Mouse (Mus musculus) limb, embryonic 11.5 days (tissue): Measurements from ENCODE around the gene Gm3543. TPM values are rescaled to one million over a fixed set of nuclear protein-coding genes. Genes with fewer than 3 reads are reported as not detected.
"Not testable (repeated sequence)": the region's sequence is repeated elsewhere in the genome, so short reads cannot be mapped to it uniquely, and the experiment has no call there.

Experiments used
- ATAC-seq: fragments of 200-750 bp; cut with Nextera tagmentation; 2 replicates; pipeline ENCODE4 v1.8.0; 2017; ENCODE audit warnings: low read depth; ENCODE audit not compliant: insufficient number of reproducible peaks, low FRiP score, low TSS enrichment
- DNase-seq: peaks from one replicate; pipeline ENCODE4 v3.0.0-alpha.2; 2015; ENCODE audit warnings: low spot score
- H3K27ac ChIP-seq: fragments of 300-500 bp; sonication (generic); replicated peaks from 2 replicates; pipeline ENCODE4 v1.5.1; 2014; ENCODE audit warnings: low read depth, mild to moderate bottlenecking, low read length
- H3K27me3 ChIP-seq: fragments of 300-500 bp; sonication (generic); 2 replicates; pipeline ENCODE4 v1.6.1; 2014; ENCODE audit warnings: mild to moderate bottlenecking, low read length, mixed read lengths; ENCODE audit not compliant: control insufficient read depth, insufficient read depth
- H3K36me3 ChIP-seq: fragments of 300-500 bp; sonication (generic); 2 replicates; pipeline ENCODE4 v1.6.1; 2014; ENCODE audit warnings: mild to moderate bottlenecking, low read length, moderate library complexity, mixed read lengths; ENCODE audit not compliant: control insufficient read depth, insufficient read depth
- H3K4me1 ChIP-seq: fragments of 300-500 bp; sonication (generic); 2 replicates; pipeline ENCODE4 v1.6.1; 2014; ENCODE audit warnings: low read length, mixed read lengths; ENCODE audit not compliant: control insufficient read depth, insufficient read depth
- H3K4me2 ChIP-seq: fragments of 300-500 bp; sonication (generic); 2 replicates; pipeline ENCODE4 v1.6.1; 2014; ENCODE audit warnings: low read depth, mild to moderate bottlenecking, moderate library complexity; ENCODE audit not compliant: severe bottlenecking
- H3K4me3 ChIP-seq: fragments of 300-500 bp; sonication (generic); 2 replicates; pipeline ENCODE4 v1.5.1; 2014; ENCODE audit warnings: low read depth, low read length
- H3K9ac ChIP-seq: fragments of 300-500 bp; sonication (generic); 2 replicates; pipeline ENCODE4 v1.6.1; 2014; ENCODE audit warnings: mild to moderate bottlenecking, low read length
- H3K9me3 ChIP-seq: fragments of 300-500 bp; sonication (generic); 2 replicates; pipeline ENCODE4 v1.6.1; 2016; ENCODE audit warnings: low read length; ENCODE audit not compliant: control insufficient read depth
- WGBS: fragments of 180-500 bp; shearing (Covaris S2); extraction: QIAGEN DNeasy Blood & Tissue Kit; methylation state at CpG from one replicate; pipeline ENCODE4 v1.1.7; 2014; 5-methylcytosine and 5-hydroxymethylcytosine counted together
- polyA plus RNA-seq: library from polyadenylated mRNA; unstranded; fragments of >200 nt; fragmentation: Nextera tagmentation; extraction: Ambion mirVana; gene quantifications from 2 replicates; pipeline ENCODE4 v1.2.1, GENCODE M21; 2014

The Gm3543 gene
- not detected in 2 replicates for polyA plus RNA-seq

DNA sequence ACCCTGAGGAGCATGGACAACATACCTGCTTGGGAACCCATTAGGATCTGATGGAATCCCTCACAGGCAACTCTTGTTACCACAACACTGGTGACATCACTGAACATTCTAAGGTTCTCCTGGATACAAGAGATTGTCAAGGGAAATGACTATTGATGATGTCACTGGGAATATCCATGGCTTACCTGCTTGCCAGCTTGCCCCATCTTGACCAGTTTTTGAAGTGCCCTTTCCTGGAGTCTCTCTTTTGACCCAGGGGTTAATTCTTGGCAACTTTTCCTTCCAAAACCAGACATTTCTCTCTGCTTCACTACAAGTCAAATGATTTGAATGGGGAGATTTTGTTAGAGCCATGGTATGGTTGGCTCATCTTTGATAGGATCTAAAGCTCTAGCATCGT lies at the start of gene Gm3543:
Gene Gm3543, minus strand, starts transcription at position 101 of the 400 bp plus-strand sequence.
- H3K4me2 ChIP-seq, H3K4me3 ChIP-seq, H3K27me3 ChIP-seq, H3K27ac ChIP-seq, H3K4me1 ChIP-seq, ATAC-seq, H3K9me3 ChIP-seq, H3K36me3 ChIP-seq, DNase-seq, H3K9ac ChIP-seq: not testable (repeated sequence)
- WGBS, result no CpG with 5 or more reads among the region's 1 CpGs

GRCm38 (mm10) chr14:41968596-41968995 lies 14.5 kb downstream of the Gm3543 start:
- H3K9me3 ChIP-seq, H3K9ac ChIP-seq, ATAC-seq, H3K36me3 ChIP-seq, H3K4me2 ChIP-seq, DNase-seq, H3K27me3 ChIP-seq, H3K4me1 ChIP-seq, H3K27ac ChIP-seq, H3K4me3 ChIP-seq: not testable (repeated sequence)
- WGBS, result 71% methylated on average over 3 of the region's 3 CpGs

GRCm38 (mm10) chr14:41967827-41968226 lies 15.3 kb downstream of the Gm3543 start, which contains the start of gene Gm6401:
Gene Gm6401 (minus strand): TSS chr14:41967927.
- not testable (repeated sequence) for ATAC-seq, DNase-seq, H3K4me1 ChIP-seq, H3K4me2 ChIP-seq, H3K9me3 ChIP-seq, H3K36me3 ChIP-seq, H3K4me3 ChIP-seq, H3K27ac ChIP-seq, H3K27me3 ChIP-seq, H3K9ac ChIP-seq
- 90% methylated on average over 1 of the region's 1 CpGs for WGBS

DNA sequence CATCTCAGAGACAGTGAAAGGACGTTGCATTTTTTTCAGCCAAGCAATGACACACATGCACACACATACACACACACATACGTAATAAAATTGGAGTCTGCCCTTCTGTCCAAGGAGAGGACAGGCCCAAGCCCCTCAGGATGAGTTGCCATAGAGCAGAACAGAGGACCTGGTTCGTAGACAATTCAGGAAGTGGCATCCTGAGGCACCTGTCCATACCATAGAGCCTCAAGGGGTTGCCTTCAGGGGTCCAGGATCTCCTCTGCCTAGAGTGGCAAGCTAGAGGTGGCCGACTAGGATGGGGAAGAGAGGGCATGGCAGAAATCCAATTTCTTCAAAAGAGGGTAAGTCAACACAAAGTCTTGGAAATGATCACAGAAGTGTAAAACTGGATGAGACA lies 19.0 kb downstream of the Gm3543 start:
- H3K4me2 ChIP-seq, H3K9ac ChIP-seq, ATAC-seq, H3K36me3 ChIP-seq, H3K27me3 ChIP-seq, H3K9me3 ChIP-seq, H3K27ac ChIP-seq, H3K4me3 ChIP-seq, H3K4me1 ChIP-seq, DNase-seq: not testable (repeated sequence)
- 71% methylated on average over 4 of the region's 4 CpGs for WGBS

GRCm38 (mm10) chr14:41943695-41944094 lies 39.4 kb downstream of the Gm3543 start, which contains the start of gene 1700024B05Rik:
Gene 1700024B05Rik (plus strand): TSS chr14:41943995.
- 75% methylated on average over 1 of the region's 2 CpGs for whole genome bisulfite sequencing
- not testable (repeated sequence) for H3K27ac ChIP-seq, H3K4me1 ChIP-seq, H3K9me3 ChIP-seq, H3K4me3 ChIP-seq, H3K27me3 ChIP-seq, H3K36me3 ChIP-seq, DNase-seq, ATAC-seq, H3K4me2 ChIP-seq, H3K9ac ChIP-seq

Other genes starting within 250 kb of the Gm3543 start
- not detected in 2 replicates for gene Gm7929, start 232.7 kb downstream of the Gm3543 start, polyA plus RNA-seq
- not detected in 2 replicates for gene Gm47189, start 210.9 kb downstream of the Gm3543 start, polyA plus RNA-seq
- gene Gm7980, start 76.0 kb downstream of the Gm3543 start, polyA plus RNA-seq, result not detected in 2 replicates
- gene 1700049E17Rik1, start 58.4 kb downstream of the Gm3543 start, polyA plus RNA-seq, result not detected in 2 replicates
- gene 1700024B05Rik, start 39.3 kb downstream of the Gm3543 start, polyA plus RNA-seq, result not detected in 2 replicates
- not detected in 2 replicates for gene Gm6401, start 15.4 kb downstream of the Gm3543 start, polyA plus RNA-seq
- gene Gm7951, start 134.0 kb upstream of the Gm3543 start, polyA plus RNA-seq, result not detected in 2 replicates
- not detected in 2 replicates for gene Gm17027, start 179.3 kb upstream of the Gm3543 start, polyA plus RNA-seq
- not detected in 2 replicates for gene Gm3573, start 207.5 kb upstream of the Gm3543 start, polyA plus RNA-seq